Mouse (Mus musculus) left cerebral cortex, adult 8-10 months (tissue): Measurements from ENCODE around the gene Vma21-ps. TPM values are rescaled to one million over a fixed set of nuclear protein-coding genes. Genes with fewer than 3 reads are reported as not detected.
A peak's percentile ranks its signal among the peaks of the same experiment; 100 is the strongest.
"Not testable (repeated sequence)": the region's sequence is repeated elsewhere in the genome, so short reads cannot be mapped to it uniquely, and the experiment has no call there.

Experiments
- DNase-seq, 2 experiments: peaks; one replicate each; pipeline ENCODE4 v3.0.0; 2022; ENCODE audit warnings: low spot score in 2 of 2
- total RNA-seq, 4 experiments: library from RNA; stranded (reverse); gene quantifications; 2 replicates each; pipeline ENCODE4 v1.2.4; 2022

The Vma21-ps gene
- not detected for total RNA-seq

GRCm38 (mm10) chr4:52497144-52497543 is at the start of gene Vma21-ps:
Vma21-ps (minus strand) TSS chr4:52497244.
- DNase-seq, result not testable (repeated sequence)

- DNase-seq, result no peak
These were observed 46.0 kb upstream of the Vma21-ps start for GRCm38 (mm10) chr4:52543001-52543400.

- no peak for DNase-seq
These were observed 33.6 kb upstream of the Vma21-ps start for GRCm38 (mm10) chr4:52530636-52531035.

- no peak for DNase-seq
These were observed 29.4 kb upstream of the Vma21-ps start for GRCm38 (mm10) chr4:52526464-52526863.

GRCm38 (mm10) chr4:52519301-52519700 is 22.3 kb upstream of the Vma21-ps start:
- DNase-seq, result no peak

- no peak for DNase-seq
These were observed 20.5 kb upstream of the Vma21-ps start for GRCm38 (mm10) chr4:52517580-52517979.

GRCm38 (mm10) chr4:52487486-52487885 is 9.6 kb downstream of the Vma21-ps start:
- no peak for DNase-seq

- no peak for DNase-seq
These were observed 23.6 kb downstream of the Vma21-ps start for GRCm38 (mm10) chr4:52473431-52473830.

- peak in 1 of 2 experiments; percentile 83 for DNase-seq
These were observed 35.7 kb downstream of the Vma21-ps start for GRCm38 (mm10) chr4:52461321-52461720.

DNA sequence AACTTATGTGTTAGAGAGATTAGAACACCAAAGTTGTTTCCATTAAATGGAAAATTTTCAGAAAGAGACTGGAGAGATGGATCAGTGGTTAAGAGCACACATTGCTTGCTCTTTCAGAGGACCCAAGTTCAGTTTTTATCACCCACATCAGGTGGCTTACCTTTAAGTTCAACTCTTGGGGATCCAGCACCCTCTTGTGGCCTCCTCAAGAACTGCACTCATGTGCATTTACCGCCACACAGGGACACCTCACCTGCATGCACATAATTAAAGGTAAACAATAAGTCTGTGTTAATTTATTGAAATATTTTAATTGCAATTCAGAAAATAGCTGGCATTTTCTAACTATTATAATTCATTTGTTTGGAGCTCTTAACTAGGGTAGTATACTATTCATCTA is 37.3 kb downstream of the Vma21-ps start:
- DNase-seq, result no peak

Other genes with a start within 250 kb of the Vma21-ps start
- gene Smc2, start 58.0 kb downstream of the Vma21-ps start, total RNA-seq, result 1 to 10 TPM; 5.9 to 8.6 (median 7.2) TPM
- not detected for gene Toporsl, start 99.0 kb upstream of the Vma21-ps start, total RNA-seq